ENCODE assay signal across 24 mouse cellular contexts in genomic region chr7:30436879-30437278, GRCm38 (mm10). TPM values are rescaled to one million over a fixed set of nuclear protein-coding genes. Genes with fewer than 3 reads are reported as not detected.
DNase-seq lines count a peak whose midpoint lies in the region; ATAC-seq and TF ChIP-seq lines count a peak whose summit lies in the region.
"Had no signal": no experiment of that assay in that cellular context is flagged by ENCODE, and none has a peak within 500 bp of the region (broad histone marks: within the 10 kb centered on the region; RNA-seq: fewer than 3 reads in every experiment).

No protein-coding gene starts in this region.

- peak overlapping the region; percentile 60 for H3K27ac ChIP-seq in ES-Bruce4 (ENCODE audit: insufficient read depth, low read length)
- no peak overlapping the region for H3K27ac ChIP-seq in embryonic facial prominence, embryonic 10.5 days (replicated peaks)
- H3K27ac ChIP-seq in liver, embryonic 11.5 days (ENCODE audit: low read depth, low read length): no peak overlapping the region
- H3K27ac ChIP-seq: embryonic facial prominence, embryonic 12.5 days; forebrain, embryonic 15.5 days; limb, embryonic 13.5 days; liver, embryonic 14.5 days; stomach, postnatal 0 days had no signal

- peak; percentile 33 for DNase-seq in thymus, postnatal 0 days (ENCODE audit: low spot score)
- DNase-seq in thymus, postnatal 36 days: no peak
- no peak for DNase-seq in embryonic facial prominence, embryonic 10.5 days (ENCODE audit: low spot score)
- DNase-seq in naive thymus-derived CD4-positive, alpha-beta T cell, adult 2 months (ENCODE audit: low read depth): peak; percentile 51
- no peak for DNase-seq in adrenal gland, postnatal 14 days
- no peak for DNase-seq in liver, embryonic 11.5 days (ENCODE audit: low spot score)
- DNase-seq: adrenal gland, postnatal 36 days; cerebellum, postnatal 36 days; heart, postnatal 10 days; kidney, adult 9 months; thymus, postnatal 14 days had no signal

- H3K4me3 ChIP-seq in ES-Bruce4 (ENCODE audit: low read depth, low read length): peak overlapping the region; percentile 70
- 0 out of 2 replicates have a peak overlapping the region, but pooled peaks have one; percentile 2 for H3K4me3 ChIP-seq in embryonic facial prominence, embryonic 10.5 days
- H3K4me3 ChIP-seq in liver, embryonic 11.5 days (ENCODE audit: low read depth, low read length): no peak overlapping the region
- H3K4me3 ChIP-seq: embryonic facial prominence, embryonic 12.5 days; erythroblast, embryonic 14.5 days; forebrain, embryonic 15.5 days; limb, embryonic 13.5 days had no signal

- H3K9ac ChIP-seq in ES-Bruce4 (ENCODE audit: low read depth, poor library complexity, severe bottlenecking): peak overlapping the region; percentile 32
- H3K9ac ChIP-seq in liver, embryonic 11.5 days (ENCODE audit: low read depth, low read length): no peak overlapping the region
- H3K9ac ChIP-seq: embryonic facial prominence, embryonic 12.5 days; forebrain, embryonic 15.5 days; limb, embryonic 13.5 days; liver, embryonic 14.5 days had no signal

- peak; percentile 60 for TF ChIP-seq POLR2A in ES-Bruce4 (IDR thresholded peaks at IDR 0.05; ENCODE audit: insufficient read depth, low read length)

- no peaks in the 10 kb centered on the region for H3K27me3 ChIP-seq in ES-Bruce4 (ENCODE audit: control insufficient read depth, insufficient read depth, low read length, poor library complexity, severe bottlenecking)
- H3K27me3 ChIP-seq in embryonic facial prominence, embryonic 10.5 days (replicated peaks; ENCODE audit: low read depth, poor library complexity, severe bottlenecking): peaks cover 66% of the 10 kb centered on the region
- H3K27me3 ChIP-seq in liver, embryonic 11.5 days (replicated peaks; ENCODE audit: control insufficient read depth, insufficient read depth, low read length): peaks cover 16% of the 10 kb centered on the region
- H3K27me3 ChIP-seq: forebrain, embryonic 15.5 days had no signal

- no peaks in the 10 kb centered on the region for H3K9me3 ChIP-seq in ES-Bruce4 (replicated peaks; ENCODE audit: control insufficient read depth, insufficient read depth, low read length, poor library complexity, severe bottlenecking)
- H3K9me3 ChIP-seq in embryonic facial prominence, embryonic 10.5 days: no peaks in the 10 kb centered on the region
- no peaks in the 10 kb centered on the region for H3K9me3 ChIP-seq in liver, embryonic 11.5 days (ENCODE audit: control insufficient read depth, low read length)
- H3K9me3 ChIP-seq: embryonic facial prominence, embryonic 12.5 days; forebrain, embryonic 15.5 days; limb, embryonic 13.5 days had no signal

- H3K4me2 ChIP-seq in liver, embryonic 11.5 days: no peak overlapping the region
- H3K4me2 ChIP-seq: embryonic facial prominence, embryonic 12.5 days; forebrain, embryonic 15.5 days; heart, embryonic 11.5 days; limb, embryonic 13.5 days had no signal

- no peak for ATAC-seq in liver, embryonic 11.5 days (replicated peaks; ENCODE audit: low FRiP score)
- ATAC-seq: forebrain, embryonic 15.5 days; lung, postnatal 0 days; midbrain, embryonic 16.5 days had no signal

- no peak for TF ChIP-seq CTCF in ES-Bruce4 (IDR thresholded peaks at IDR 0.05; ENCODE audit: low read depth, low read length)

- H3K36me3 ChIP-seq in ES-Bruce4 (ENCODE audit: control insufficient read depth, insufficient read depth, low read length, poor library complexity, severe bottlenecking): 0 out of 2 replicates have a peak, but pooled peaks cover 3% of the 10 kb centered on the region
- no peaks in the 10 kb centered on the region; the same call in 1 of the 2 replicates for H3K36me3 ChIP-seq in embryonic facial prominence, embryonic 10.5 days (replicated peaks)
- no peaks in the 10 kb centered on the region for H3K36me3 ChIP-seq in liver, embryonic 11.5 days (ENCODE audit: control insufficient read depth, insufficient read depth, low read length)

- peak; percentile 29; the same call in 1 of the 2 replicates for TF ChIP-seq EP300 in ES-Bruce4 (IDR thresholded peaks at IDR 0.05; ENCODE audit: insufficient read depth, low read depth, low read length)

- peaks cover 1% of the 10 kb centered on the region for H3K4me1 ChIP-seq in ES-Bruce4 (ENCODE audit: control insufficient read depth, insufficient read depth, low read length)
- no peaks in the 10 kb centered on the region for H3K4me1 ChIP-seq in embryonic facial prominence, embryonic 10.5 days
- H3K4me1 ChIP-seq in liver, embryonic 11.5 days (replicated peaks; ENCODE audit: control insufficient read depth, insufficient read depth, low read length): no peaks in the 10 kb centered on the region
- H3K4me1 ChIP-seq: embryonic facial prominence, embryonic 12.5 days; limb, embryonic 13.5 days had no signal

- WGBS in embryonic facial prominence, embryonic 10.5 days: 12% methylated on average over 10 of the region's 10 CpGs
- 19% methylated on average over 10 of the region's 10 CpGs for WGBS in liver, embryonic 11.5 days

RNA-seq across cellular contexts. Expression of gene Aplp1, which starts 8.5 kb away (rescaled TPM):
- 1.3 and 2.8 TPM in 2 replicates for polyA plus RNA-seq in thymus, postnatal 0 days (2015; fragmentation: Nextera tagmentation; extraction: Ambion mirVana)
- polyA plus RNA-seq in ES-Bruce4 (2011; ENCODE audit: insufficient read depth, insufficient read length, low read depth, missing spikeins): 70.6 and 78.2 TPM in 2 replicates
- polyA plus RNA-seq in embryonic facial prominence, embryonic 10.5 days (2016; fragmentation: Nextera tagmentation; extraction: Ambion mirVana): 28.6 and 32.3 TPM in 2 replicates
- total RNA-seq in adrenal gland, postnatal 14 days (2021): 21.3 and 28.3 TPM in 2 replicates
- polyA plus RNA-seq in liver, embryonic 11.5 days (2014; fragmentation: Nextera tagmentation; extraction: Ambion mirVana): 18.4 and 19.1 TPM in 2 replicates
- total RNA-seq: neutrophil, adult 5-6 weeks had no signal

RNA-seq across cellular contexts. Expression of gene Nfkbid, which starts 15.3 kb away (rescaled TPM):
- polyA plus RNA-seq in thymus, postnatal 0 days (2015; fragmentation: Nextera tagmentation; extraction: Ambion mirVana): 20.2 and 20.3 TPM in 2 replicates
- polyA plus RNA-seq in ES-Bruce4 (2011; ENCODE audit: insufficient read depth, insufficient read length, low read depth, missing spikeins): 4.1 TPM in 2 replicates
- polyA plus RNA-seq in embryonic facial prominence, embryonic 10.5 days (2016; fragmentation: Nextera tagmentation; extraction: Ambion mirVana): 1.1 and 1.8 TPM in 2 replicates
- 2.8 and 3.9 TPM in 2 replicates for total RNA-seq in adrenal gland, postnatal 14 days (2021)
- polyA plus RNA-seq in liver, embryonic 11.5 days (2014; fragmentation: Nextera tagmentation; extraction: Ambion mirVana): 1.8 and 3.6 TPM in 2 replicates

RNA-seq across cellular contexts. Expression of gene Hcst, which starts 17.2 kb away (rescaled TPM):
- 110 and 139 TPM in 2 replicates for polyA plus RNA-seq in thymus, postnatal 0 days (2015; fragmentation: Nextera tagmentation; extraction: Ambion mirVana)
- polyA plus RNA-seq in ES-Bruce4 (2011; ENCODE audit: insufficient read depth, insufficient read length, low read depth, missing spikeins): not detected in 2 replicates
- not detected in 2 replicates for polyA plus RNA-seq in embryonic facial prominence, embryonic 10.5 days (2016; fragmentation: Nextera tagmentation; extraction: Ambion mirVana)
- 7.1 TPM in 1 of 2 replicates, not detected in the other for total RNA-seq in adrenal gland, postnatal 14 days (2021)
- 2.2 and 2.9 TPM in 2 replicates for polyA plus RNA-seq in liver, embryonic 11.5 days (2014; fragmentation: Nextera tagmentation; extraction: Ambion mirVana)
- total RNA-seq: layer of hippocampus, postnatal 14 days had no signal
- polyA plus RNA-seq: erythroblast, embryonic 14.5 days; forebrain, embryonic 15.5 days; midbrain, embryonic 16.5 days had no signal

RNA-seq across cellular contexts. Expression of gene Kirrel2, which starts 20.6 kb away (rescaled TPM):
- polyA plus RNA-seq in thymus, postnatal 0 days (2015; fragmentation: Nextera tagmentation; extraction: Ambion mirVana): 0.10 and 0.17 TPM in 2 replicates
- 5.8 and 9.4 TPM in 2 replicates for polyA plus RNA-seq in ES-Bruce4 (2011; ENCODE audit: insufficient read depth, insufficient read length, low read depth, missing spikeins)
- 1.3 and 2.2 TPM in 2 replicates for polyA plus RNA-seq in embryonic facial prominence, embryonic 10.5 days (2016; fragmentation: Nextera tagmentation; extraction: Ambion mirVana)
- total RNA-seq in adrenal gland, postnatal 14 days (2021): not detected in 2 replicates
- 0.22 and 0.95 TPM in 2 replicates for polyA plus RNA-seq in liver, embryonic 11.5 days (2014; fragmentation: Nextera tagmentation; extraction: Ambion mirVana)
- total RNA-seq: adrenal gland, postnatal 36 days; neutrophil, adult 5-6 weeks had no signal
- polyA plus RNA-seq: lung, postnatal 0 days had no signal

RNA-seq across cellular contexts. Expression of gene Nphs1, which starts 21.2 kb away (rescaled TPM):
- 0.29 and 0.46 TPM in 2 replicates for polyA plus RNA-seq in thymus, postnatal 0 days (2015; fragmentation: Nextera tagmentation; extraction: Ambion mirVana)
- polyA plus RNA-seq in ES-Bruce4 (2011; ENCODE audit: insufficient read depth, insufficient read length, low read depth, missing spikeins): 27.5 and 30.9 TPM in 2 replicates
- 0.15 and 0.63 TPM in 2 replicates for polyA plus RNA-seq in embryonic facial prominence, embryonic 10.5 days (2016; fragmentation: Nextera tagmentation; extraction: Ambion mirVana)
- total RNA-seq in adrenal gland, postnatal 14 days (2021): 0.11 TPM in 1 of 2 replicates, not detected in the other
- 0.26 and 0.27 TPM in 2 replicates for polyA plus RNA-seq in liver, embryonic 11.5 days (2014; fragmentation: Nextera tagmentation; extraction: Ambion mirVana)
- total RNA-seq: adrenal gland, postnatal 36 days; gastrocnemius, postnatal 4 days; heart, postnatal 10 days; neutrophil, adult 5-6 weeks had no signal
- polyA plus RNA-seq: erythroblast, embryonic 14.5 days had no signal

Comparison
In these comparisons a context has a peak if more than half of its experiments do, and no peak if none do; other contexts are left out.
1. DNase-seq: peak in thymus, postnatal 0 days (single experiment) and naive thymus-derived CD4-positive, alpha-beta T cell, adult 2 months (single experiment); none in thymus, postnatal 36 days (0 of 2), embryonic facial prominence, embryonic 10.5 days (single experiment), adrenal gland, postnatal 14 days (single experiment) and liver, embryonic 11.5 days (single experiment).
2. RNA of gene Hcst, which starts 17.2 kb away (polyA plus RNA-seq): 110 to 139 TPM in thymus, postnatal 0 days; 2.2 to 2.9 TPM in liver, embryonic 11.5 days, not detected in ES-Bruce4 and not detected in embryonic facial prominence, embryonic 10.5 days; every median in the first group is over 10 times any median in the second.